Mouse (Mus musculus) layer of hippocampus, adult 9-10 months (tissue): ENCODE results near the gene Trim2.

Experiments
- DNase-seq: peaks from one replicate; pipeline ENCODE4 v3.0.0; 2022; ENCODE audit warnings: low spot score

The Trim2 gene

GRCm38 (mm10) chr3:84319504-84319903 lies 12.8 kb upstream of the Trim2 start:
- no peak for DNase-seq

- DNase-seq = no peak
Measured at GRCm38 (mm10) chr3:84318865-84319264, 12.2 kb upstream of the Trim2 start.

- DNase-seq = peak; percentile 68
Measured at GRCm38 (mm10) chr3:84314651-84315191, 8.0 kb upstream of the Trim2 start.

GRCm38 (mm10) chr3:84313801-84314541 lies 7.3 kb upstream of the Trim2 start:
- no peak for DNase-seq

GRCm38 (mm10) chr3:84313003-84313800 lies 6.5 kb upstream of the Trim2 start:
- DNase-seq = peak; percentile 78

GRCm38 (mm10) chr3:84312326-84312725 lies 5.6 kb upstream of the Trim2 start:
- DNase-seq = no peak

- no peak for DNase-seq
Measured at GRCm38 (mm10) chr3:84307516-84307915, 839 bp upstream of the Trim2 start.

- DNase-seq = no peak
Measured at GRCm38 (mm10) chr3:84305722-84306510, 761 bp downstream of the Trim2 start.

GRCm38 (mm10) chr3:84305010-84305692 lies 1.5 kb downstream of the Trim2 start:
- peak; percentile 48 for DNase-seq

GRCm38 (mm10) chr3:84304339-84305009 lies 2.2 kb downstream of the Trim2 start:
- DNase-seq = no peak

- DNase-seq = no peak
Measured at GRCm38 (mm10) chr3:84303395-84303949, 3.2 kb downstream of the Trim2 start.

GRCm38 (mm10) chr3:84302273-84302672 lies 4.4 kb downstream of the Trim2 start:
- DNase-seq = no peak

GRCm38 (mm10) chr3:84301674-84302073 lies 5.0 kb downstream of the Trim2 start:
- DNase-seq = no peak

- no peak for DNase-seq
Measured at GRCm38 (mm10) chr3:84298186-84298585, 8.5 kb downstream of the Trim2 start.

GRCm38 (mm10) chr3:84296676-84297075 lies 10.0 kb downstream of the Trim2 start:
- no peak for DNase-seq

- no peak for DNase-seq
Measured at GRCm38 (mm10) chr3:84294734-84295133, 11.9 kb downstream of the Trim2 start.

- no peak for DNase-seq
Measured at GRCm38 (mm10) chr3:84293666-84294595, 12.7 kb downstream of the Trim2 start.

GRCm38 (mm10) chr3:84292238-84292637 lies 14.4 kb downstream of the Trim2 start:
- no peak for DNase-seq

GRCm38 (mm10) chr3:84288931-84289330 lies 17.7 kb downstream of the Trim2 start:
- DNase-seq = no peak

- no peak for DNase-seq
Measured at GRCm38 (mm10) chr3:84287256-84287655, 19.4 kb downstream of the Trim2 start.
